Mouse (Mus musculus) CH12.LX (cell line): ENCODE data around the gene Nrf1. TPM values are rescaled to one million over a fixed set of nuclear protein-coding genes. Genes with fewer than 3 reads are reported as not detected.

Experiments
- DNase-seq: peaks from one replicate; pipeline ENCODE4 v3.0.0-alpha.2; 2013; ENCODE audit errors: extremely low read depth
- H3K27ac ChIP-seq: 2 replicates; pipeline ENCODE4 v1.5.1; 2012; ENCODE audit warnings: low read depth, mild to moderate bottlenecking, control low read depth, moderate library complexity; ENCODE audit not compliant: insufficient read depth
- H3K27me3 ChIP-seq: replicated peaks from 2 replicates; pipeline ENCODE3; 2012; ENCODE audit warnings: inconsistent platforms
- H3K36me3 ChIP-seq, 2 experiments: replicated peaks in 1 of 2; 2 replicates each; pipeline versions ENCODE3 to v1.6.1; 2012; ENCODE audit warnings: inconsistent platforms in 1 of 2, low read length in 1 of 2, mild to moderate bottlenecking in 1 of 2, mixed read lengths in 1 of 2, moderate library complexity in 1 of 2; ENCODE audit not compliant: control insufficient read depth in 1 of 2, insufficient read depth in 1 of 2
- H3K4me1 ChIP-seq, 2 experiments: 2 replicates each; pipeline ENCODE4 v1.6.1; 2012; ENCODE audit warnings: inconsistent platforms in 1 of 2, moderate library complexity in 1 of 2; ENCODE audit not compliant: insufficient read depth in 2 of 2, control insufficient read depth in 1 of 2
- H3K4me2 ChIP-seq: 2 replicates; pipeline ENCODE4 v1.6.1; 2012; ENCODE audit warnings: low read depth, mild to moderate bottlenecking, control low read depth; ENCODE audit not compliant: poor library complexity, insufficient read depth, severe bottlenecking
- H3K4me3 ChIP-seq, 3 experiments: fragments of 150-350 bp in 1 of 3; sonication (generic) in 1 of 3; replicated peaks in 1 of 3; 2 replicates each; pipeline versions ENCODE3 to v1.5.1; 2011 to 2012; ENCODE audit warnings: low read depth in 2 of 3, low read length in 2 of 3, mild to moderate bottlenecking in 2 of 3, moderate library complexity in 2 of 3, control low read depth in 1 of 3, improper control_type of control experiment in 1 of 3, inconsistent platforms in 1 of 3, mixed read lengths in 1 of 3; ENCODE audit not compliant: poor library complexity in 1 of 3
- H3K79me2 ChIP-seq: replicated peaks from 2 replicates; pipeline ENCODE4 v1.6.1; 2012; ENCODE audit warnings: mild to moderate bottlenecking, moderate library complexity; ENCODE audit not compliant: control insufficient read depth, poor library complexity, insufficient read depth, severe bottlenecking; ENCODE audit errors: extremely low read depth
- H3K9ac ChIP-seq: 2 replicates; pipeline ENCODE4 v1.6.1; 2012; ENCODE audit warnings: low read depth, mild to moderate bottlenecking, control low read depth, moderate library complexity; ENCODE audit not compliant: insufficient read depth
- H3K9me3 ChIP-seq: replicated peaks from 2 replicates; pipeline ENCODE3; 2012; ENCODE audit warnings: low read length, inconsistent platforms, mixed read lengths
- BHLHE40 ChIP-seq: IDR thresholded peaks from 2 replicates; pipeline ENCODE4 v1.6.1; 2011; ENCODE audit warnings: mild to moderate bottlenecking, low read depth, low read length, improper control_type of control experiment
- CHD1 ChIP-seq: IDR thresholded peaks from 2 replicates; pipeline ENCODE4 v1.6.1; 2012; ENCODE audit warnings: low read depth, low read length, improper control_type of control experiment, inconsistent platforms
- CHD2 ChIP-seq: IDR thresholded peaks from 2 replicates; pipeline ENCODE4 v1.6.1; 2011; ENCODE audit warnings: low read length, improper control_type of control experiment
- CTCF ChIP-seq, 2 experiments: IDR thresholded peaks in 1 of 2; conservative IDR thresholded peaks in 1 of 2; 2 replicates each; pipeline ENCODE4 v1.5.1; 2011 to 2012; ENCODE audit warnings: low read depth in 2 of 2, low read length in 2 of 2, improper control_type of control experiment in 1 of 2, inconsistent platforms in 1 of 2, mild to moderate bottlenecking in 1 of 2, moderate library complexity in 1 of 2
- E2F4 ChIP-seq: IDR thresholded peaks from 2 replicates; pipeline ENCODE4 v1.6.1; 2011; ENCODE audit warnings: low read depth, low read length, improper control_type of control experiment; ENCODE audit not compliant: insufficient replicate concordance
- ELF1 ChIP-seq: IDR thresholded peaks from 2 replicates; pipeline ENCODE4 v1.6.1; 2014; ENCODE audit warnings: low read depth, mild to moderate bottlenecking, inconsistent platforms, low read length, improper control_type of control experiment
- EP300 ChIP-seq: IDR thresholded peaks from 2 replicates; pipeline ENCODE4 v1.6.1; 2011; ENCODE audit warnings: low read length, improper control_type of control experiment
- ETS1 ChIP-seq: conservative IDR thresholded peaks from 2 replicates; pipeline ENCODE4 v1.6.1; 2012; ENCODE audit warnings: low read depth, mild to moderate bottlenecking, inconsistent platforms, low read length, improper control_type of control experiment, moderate library complexity
- GABPA ChIP-seq: IDR thresholded peaks from 2 replicates; pipeline ENCODE4 v1.6.1; 2012; ENCODE audit warnings: low read depth, low read length, improper control_type of control experiment, inconsistent platforms; ENCODE audit not compliant: insufficient replicate concordance
- HCFC1 ChIP-seq: IDR thresholded peaks from 2 replicates; pipeline ENCODE4 v1.6.1; 2012; ENCODE audit warnings: low read depth, mild to moderate bottlenecking, inconsistent platforms, low read length, improper control_type of control experiment
- IRF4 ChIP-seq: IDR thresholded peaks from 2 replicates; pipeline ENCODE4 v1.6.1; 2014; ENCODE audit warnings: low read depth, mild to moderate bottlenecking, inconsistent platforms, low read length, improper control_type of control experiment
- JUN ChIP-seq: IDR thresholded peaks from 2 replicates; pipeline ENCODE4 v1.6.1; 2011; ENCODE audit warnings: low read depth, mild to moderate bottlenecking, low read length, improper control_type of control experiment, moderate library complexity; ENCODE audit not compliant: insufficient read depth
- JUND ChIP-seq: conservative IDR thresholded peaks from 2 replicates; pipeline ENCODE4 v1.6.1; 2011; ENCODE audit warnings: low read depth, low read length, improper control_type of control experiment
- KAT2A ChIP-seq: IDR thresholded peaks from 2 replicates; pipeline ENCODE4 v1.6.1; 2012; ENCODE audit warnings: low read length, improper control_type of control experiment, inconsistent platforms; ENCODE audit not compliant: insufficient replicate concordance
- MAFK ChIP-seq: IDR thresholded peaks from 2 replicates; pipeline ENCODE4 v1.6.1; 2011; ENCODE audit warnings: low read length, improper control_type of control experiment; ENCODE audit not compliant: insufficient replicate concordance
- MAX ChIP-seq: IDR thresholded peaks from 2 replicates; pipeline ENCODE4 v1.6.1; 2011; ENCODE audit warnings: low read length, improper control_type of control experiment
- MAZ ChIP-seq: IDR thresholded peaks from 2 replicates; pipeline ENCODE4 v1.6.1; 2012; ENCODE audit warnings: low read depth, mild to moderate bottlenecking, inconsistent platforms, low read length, improper control_type of control experiment, moderate library complexity
- MEF2A ChIP-seq: IDR thresholded peaks from 2 replicates; pipeline ENCODE4 v1.6.1; 2014; ENCODE audit warnings: low read depth, mild to moderate bottlenecking, inconsistent platforms, low read length, improper control_type of control experiment, borderline replicate concordance
- MXI1 ChIP-seq: IDR thresholded peaks from 2 replicates; pipeline ENCODE4 v1.6.1; 2011; ENCODE audit warnings: mild to moderate bottlenecking, low read depth, low read length, improper control_type of control experiment
- MYC ChIP-seq: IDR thresholded peaks from 2 replicates; pipeline ENCODE4 v1.6.1; 2011; ENCODE audit warnings: low read depth, mild to moderate bottlenecking, improper control_type of control experiment, low read length
- NELFE ChIP-seq: IDR thresholded peaks from 2 replicates; pipeline ENCODE4 v1.6.1; 2011; ENCODE audit warnings: low read depth, low read length, improper control_type of control experiment
- NRF1 ChIP-seq: IDR thresholded peaks from 2 replicates; pipeline ENCODE4 v1.6.1; 2014; ENCODE audit warnings: low read depth, mild to moderate bottlenecking, inconsistent platforms, low read length, improper control_type of control experiment, moderate library complexity
- PAX5 ChIP-seq: IDR thresholded peaks from 2 replicates; pipeline ENCODE4 v1.6.1; 2012; ENCODE audit warnings: low read length, inconsistent platforms, mixed read lengths
- POLR2A ChIP-seq: IDR thresholded peaks from 2 replicates; pipeline ENCODE4 v1.6.1; 2011; ENCODE audit warnings: low read depth, mild to moderate bottlenecking, improper control_type of control experiment, low read length
- POLR2AphosphoS2 ChIP-seq: IDR thresholded peaks from 2 replicates; pipeline ENCODE4 v1.6.1; 2011; ENCODE audit warnings: low read depth, low read length, improper control_type of control experiment
- RAD21 ChIP-seq: IDR thresholded peaks from 2 replicates; pipeline ENCODE4 v1.6.1; 2011; ENCODE audit warnings: low read depth, mild to moderate bottlenecking, low read length, improper control_type of control experiment, moderate library complexity
- RCOR1 ChIP-seq: conservative IDR thresholded peaks from 2 replicates; pipeline ENCODE4 v1.6.1; 2012; ENCODE audit warnings: low read depth, mild to moderate bottlenecking, inconsistent platforms, low read length, improper control_type of control experiment
- SIN3A ChIP-seq: IDR thresholded peaks from 2 replicates; pipeline ENCODE4 v1.6.1; 2012; ENCODE audit warnings: low read length, improper control_type of control experiment, inconsistent platforms
- SMC3 ChIP-seq: IDR thresholded peaks from 2 replicates; pipeline ENCODE4 v1.6.1; 2011; ENCODE audit warnings: low read depth, low read length, improper control_type of control experiment
- TBP ChIP-seq: conservative IDR thresholded peaks from 2 replicates; pipeline ENCODE4 v1.6.1; 2011; ENCODE audit warnings: low read depth, low read length, improper control_type of control experiment
- TCF12 ChIP-seq: IDR thresholded peaks from 2 replicates; pipeline ENCODE4 v1.6.1; 2014; ENCODE audit warnings: low read depth, mild to moderate bottlenecking, inconsistent platforms, low read length, improper control_type of control experiment
- UBTF ChIP-seq: IDR thresholded peaks from 2 replicates; pipeline ENCODE4 v1.6.1; 2012; ENCODE audit warnings: low read depth, mild to moderate bottlenecking, inconsistent platforms, low read length, improper control_type of control experiment, moderate library complexity
- USF1 ChIP-seq: IDR thresholded peaks from 2 replicates; pipeline ENCODE4 v1.6.1; 2014; ENCODE audit warnings: low read depth, mild to moderate bottlenecking, inconsistent platforms, low read length, improper control_type of control experiment
- USF2 ChIP-seq: conservative IDR thresholded peaks from 2 replicates; pipeline ENCODE4 v1.6.1; 2011; ENCODE audit warnings: low read depth, low read length, improper control_type of control experiment
- ZC3H11A ChIP-seq: IDR thresholded peaks from 2 replicates; pipeline ENCODE4 v1.6.1; 2012; ENCODE audit warnings: low read depth, mild to moderate bottlenecking, inconsistent platforms, low read length, improper control_type of control experiment
- ZKSCAN1 ChIP-seq: IDR thresholded peaks from 2 replicates; pipeline ENCODE4 v1.6.1; 2012; ENCODE audit warnings: low read depth, inconsistent platforms, low read length, improper control_type of control experiment, borderline replicate concordance
- ZMIZ1 ChIP-seq: IDR thresholded peaks from 2 replicates; pipeline ENCODE4 v1.6.1; 2012; ENCODE audit warnings: low read depth, mild to moderate bottlenecking, inconsistent platforms, low read length, improper control_type of control experiment
- ZNF384 ChIP-seq: IDR thresholded peaks from 2 replicates; pipeline ENCODE4 v1.6.1; 2012; ENCODE audit warnings: low read depth, low read length, improper control_type of control experiment, inconsistent platforms
- dilution Hi-C: fragments of 300-500 bp; cut with MboI; formaldehyde crosslinking; loops from 2 replicates; pipeline ENCODE4 v1.14.3; 2020; ENCODE audit warnings: low sequenced_read_pairs; ENCODE audit not compliant: extremely low pct_unique_long_range_greater_than_20kb, extremely low pct_ligation_motif_present
- in situ Hi-C: fragments of 300-500 bp; cut with MboI; formaldehyde crosslinking; loops from 3 replicates; pipeline ENCODE4 v1.14.3; 2019; ENCODE audit warnings: low sequenced_read_pairs, low pct_ligation_motif_present, low pct_unique_long_range_greater_than_20kb, mixed read lengths
- polyA plus RNA-seq: library from polyadenylated mRNA; unstranded; fragments of >175 nt; gene quantifications from 2 replicates; pipeline ENCODE4 v1.2.1, GENCODE M21; 2012; ENCODE audit warnings: low read depth; ENCODE audit not compliant: insufficient read length
- total RNA-seq, 2 experiments: library from RNA; depleted of rRNA; stranded (reverse); fragments of 300-350 nt in 1 of 2; fragments of >200 nt in 1 of 2; gene quantifications; 2 replicates each; pipeline ENCODE4 v1.2.3; 2012 to 2014

The Nrf1 gene
- total and polyA plus RNA-seq, 3 experiments = 43.6 to 74.6 (median 51.3) TPM

DNA sequence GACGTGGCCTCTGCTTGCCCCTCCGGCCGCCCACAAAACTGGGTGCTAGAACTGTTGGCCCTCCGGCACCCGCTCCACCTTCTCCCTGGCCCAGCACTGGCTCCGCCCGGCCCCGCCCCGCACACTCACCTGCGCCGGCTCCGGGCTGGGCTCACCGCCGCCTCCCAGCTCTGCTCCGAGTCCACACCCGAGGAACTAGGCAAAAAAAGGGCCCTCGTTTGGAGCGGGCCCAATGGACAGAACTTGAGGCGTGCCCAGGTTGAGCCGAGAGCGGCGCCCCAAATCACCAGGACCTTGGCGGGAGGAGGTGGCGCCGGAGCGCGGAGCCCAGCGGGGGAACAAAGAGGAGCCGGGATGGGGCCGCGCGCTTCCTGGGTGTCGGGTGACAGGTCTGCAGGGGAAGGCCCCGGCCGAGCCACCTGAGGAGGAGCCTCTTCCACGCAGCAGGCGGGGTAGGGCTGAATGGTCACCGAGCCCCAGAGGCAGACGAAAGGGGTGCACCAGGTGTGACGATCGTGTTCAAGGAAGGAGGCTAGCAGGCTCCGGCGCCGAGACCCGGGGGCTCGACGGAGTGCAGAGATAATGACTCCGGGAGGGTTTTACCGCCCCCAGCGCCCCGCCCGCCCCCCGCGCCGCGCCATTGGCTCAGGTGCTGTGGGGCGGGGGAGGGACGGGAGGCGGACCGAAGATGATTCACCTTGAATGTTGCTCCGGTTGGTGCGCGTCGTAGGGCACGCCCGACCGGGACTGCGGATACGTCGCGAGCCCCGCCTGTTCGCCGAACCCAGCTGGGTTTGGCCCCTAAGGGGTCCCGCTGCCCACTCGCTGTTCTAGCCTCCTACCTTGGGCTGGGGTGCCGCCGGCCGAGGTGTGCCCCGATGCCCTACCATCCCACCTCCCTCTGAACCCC, 126.0 kb downstream of the Nrf1 start:
- TF ChIP-seq MAX = no peak; the same call in 1 of the 2 replicates
- no peak; the same call in 1 of the 2 replicates for TF ChIP-seq HCFC1
- TF ChIP-seq ZKSCAN1 = no peak
- no peak; the same call in 1 of the 2 replicates for TF ChIP-seq MEF2A
- peak; percentile 42; the same call in 1 of the 2 replicates for TF ChIP-seq UBTF
- no peak for TF ChIP-seq MAFK
- TF ChIP-seq PAX5 = no peak
- no peak for TF ChIP-seq MYC
- no peak for TF ChIP-seq TBP
- TF ChIP-seq RCOR1 = no peak
- TF ChIP-seq KAT2A = 0 out of 2 replicates have a peak, but pooled peaks have one; percentile 19
- TF ChIP-seq ETS1 = no peak
- peak; percentile 57 for TF ChIP-seq ELF1
- no peak for TF ChIP-seq EP300
- TF ChIP-seq JUN = no peak
- TF ChIP-seq BHLHE40 = peak; percentile 53; the same call in 1 of the 2 replicates
- TF ChIP-seq USF1 = no peak
- peak; percentile 49; the same call in 1 of the 2 replicates for TF ChIP-seq NELFE
- no peak for TF ChIP-seq ZC3H11A
- TF ChIP-seq POLR2AphosphoS2 = no peak
- no peak; the same call in none of the 2 replicates for TF ChIP-seq SIN3A
- peak; percentile 85 for TF ChIP-seq POLR2A
- TF ChIP-seq CTCF (conservative IDR thresholded peaks at IDR 0.05 in 1 of 2, IDR thresholded peaks at IDR 0.05 in 1 of 2; ENCODE audit: low read depth in 2 of 2, low read length in 2 of 2) = no peak
- 0 out of 2 replicates have a peak, but pooled peaks have one; percentile 22 for TF ChIP-seq MAZ
- no peak for TF ChIP-seq RAD21
- no peak for TF ChIP-seq ZNF384
- TF ChIP-seq JUND = no peak
- no peak for TF ChIP-seq E2F4
- no peak for TF ChIP-seq IRF4
- no peak for TF ChIP-seq GABPA
- no peak; the same call in 1 of the 2 replicates for TF ChIP-seq MXI1
- TF ChIP-seq NRF1 = peak; percentile 51
- no peak for TF ChIP-seq USF2
- no peak; the same call in 1 of the 2 replicates for TF ChIP-seq ZMIZ1
- peak; percentile 53; the same call in 1 of the 2 replicates for TF ChIP-seq TCF12
- TF ChIP-seq CHD2 = 0 out of 2 replicates have a peak, but pooled peaks have one; percentile 1
- no peak for TF ChIP-seq CHD1
- no peak for TF ChIP-seq SMC3
- in situ Hi-C loops = no loop called here
- H3K4me3 ChIP-seq = peak overlapping the region; percentile 69 to 92 (median 78)
- peak overlapping the region; percentile 43 for H3K9ac ChIP-seq
- H3K4me2 ChIP-seq = peak overlapping the region; percentile 81
- dilution Hi-C loops = no loop called here
- H3K79me2 ChIP-seq = no peaks in the 10 kb centered on the region
- peak overlapping the region; percentile 45 for H3K27ac ChIP-seq
- no peaks in the 10 kb centered on the region for H3K9me3 ChIP-seq
- H3K27me3 ChIP-seq = peaks cover 18% of the 10 kb centered on the region
- peaks cover 19 to 54% of the 10 kb centered on the region in 2 experiments for H3K4me1 ChIP-seq
- H3K36me3 ChIP-seq = peaks cover 4 to 26% of the 10 kb centered on the region in 2 experiments
- DNase-seq = peak; percentile 84
